Mouse (Mus musculus): Measurements from ENCODE around the gene Dgcr2. TPM values are rescaled to one million over a fixed set of nuclear protein-coding genes. Genes with fewer than 3 reads are reported as not detected.

The Dgcr2 gene
- total RNA-seq, 2 experiments from 2014 or later, result 102 to 106 TPM

DNA sequence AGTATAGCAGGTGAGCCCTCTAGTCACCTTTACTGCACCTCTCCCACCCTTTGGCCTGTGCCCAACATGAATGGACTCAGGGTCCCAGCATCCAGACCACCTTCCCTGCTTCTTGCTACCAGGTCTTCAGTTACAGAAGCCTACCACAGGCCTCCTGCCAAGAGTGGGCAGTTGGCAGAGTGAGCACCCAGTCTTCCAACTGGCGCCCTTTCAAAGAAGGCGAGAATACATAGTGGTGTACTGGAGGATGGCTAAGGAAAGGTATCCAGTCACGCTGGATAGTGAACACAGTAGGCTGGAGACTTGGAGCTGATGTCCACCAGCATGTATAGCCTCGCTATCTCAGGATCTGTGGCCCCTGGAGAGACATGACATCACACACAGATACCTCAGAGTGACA, 104.3 kb downstream of the Dgcr2 start:
- no peak for DNase-seq (ENCODE audit: low spot score in 2 of 2)

DNA sequence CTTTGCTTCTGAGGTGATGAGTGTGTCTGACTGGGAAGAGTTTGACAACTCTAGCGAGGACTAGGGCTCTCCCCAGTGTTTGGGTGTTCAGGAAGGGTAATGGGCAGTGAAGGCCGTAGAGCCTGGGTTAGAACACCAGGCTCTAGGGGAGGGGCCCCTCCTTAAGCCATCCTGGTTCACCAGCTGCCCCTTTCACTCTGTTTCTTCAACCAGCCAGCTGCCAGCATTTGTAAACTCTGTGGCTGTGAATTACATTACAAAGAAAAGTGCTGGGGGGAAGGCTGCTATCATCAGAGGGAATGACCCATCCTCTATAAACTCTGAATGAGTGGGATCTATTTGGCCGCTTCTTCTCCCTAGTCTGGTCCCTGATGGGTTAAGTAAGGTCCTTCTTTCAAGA, 105.6 kb downstream of the Dgcr2 start:
- DNase-seq (ENCODE audit: low spot score in 2 of 2), result no peak

Other genes starting within 250 kb of the Dgcr2 start
- 10 to 100 TPM; 68.5 to 76.3 TPM for gene Med15, start 165.7 kb downstream of the Dgcr2 start, total RNA-seq (2021)
- gene Klhl22, start 138.9 kb downstream of the Dgcr2 start, total RNA-seq (2021), result 100 to 1,000 TPM in 1 of 2 experiments, 10 to 100 TPM in 1; 86.9 to 100 TPM
- gene Scarf2, start 101.3 kb downstream of the Dgcr2 start, total RNA-seq (2021), result 1 to 10 TPM; 1.5 to 2.5 TPM
- 1 to 10 TPM; 2.0 to 3.3 TPM for gene B830017H08Rik, start 65.4 kb downstream of the Dgcr2 start, total RNA-seq (2021)
- gene Car15, start 60.2 kb downstream of the Dgcr2 start, total RNA-seq (2021), result 10 to 100 TPM; 14.6 to 17.0 TPM
- gene Gm20518, start 6.9 kb downstream of the Dgcr2 start, total RNA-seq (2021), result 1 to 10 TPM; 1.9 to 2.3 TPM
- gene Tssk1, start 4.3 kb downstream of the Dgcr2 start, total RNA-seq (2021), result not detected
- gene Tssk2, start 75 bp upstream of the Dgcr2 start, total RNA-seq (2021), result not detected
- 10 to 100 TPM; 27.6 to 28.6 TPM for gene Ess2, start 12.8 kb upstream of the Dgcr2 start, total RNA-seq (2021)
- not detected for gene Gsc2, start 16.5 kb upstream of the Dgcr2 start, total RNA-seq (2021)
- gene Slc25a1, start 29.7 kb upstream of the Dgcr2 start, total RNA-seq (2021), result 10 to 100 TPM; 42.0 to 45.9 TPM
- gene Vpreb2, start 81.9 kb upstream of the Dgcr2 start, total RNA-seq (2021), result under 1 TPM in 1 of 2 experiments, not detected in 1; 0.71 TPM
- gene Dgcr6, start 154.3 kb upstream of the Dgcr2 start, total RNA-seq (2021), result 10 to 100 TPM; 71.2 to 76.7 TPM
- gene Prodh, start 191.6 kb upstream of the Dgcr2 start, total RNA-seq (2021), result 10 to 100 TPM; 41.1 to 45.8 TPM
- gene Rtn4r, start 229.1 kb upstream of the Dgcr2 start, total RNA-seq (2021), result 100 to 1,000 TPM; 108 to 117 TPM